Mouse (Mus musculus) kidney, adult 2 months (tissue): Measurements from ENCODE around the gene Lgalsl. TPM values are rescaled to one million over a fixed set of nuclear protein-coding genes. Genes with fewer than 3 reads are reported as not detected.
A peak's percentile ranks its signal among the peaks of the same experiment; 100 is the strongest.

Experiments used
- DNase-seq: peaks from one replicate; pipeline ENCODE4 v3.0.0; 2021
- H3K27ac ChIP-seq: fragments of 200-500 bp; 2 replicates; pipeline ENCODE4 v1.5.1; 2012; ENCODE audit warnings: low read depth, low read length, control low read depth, inconsistent platforms; ENCODE audit not compliant: insufficient read depth
- H3K27me3 ChIP-seq: fragments of 200-500 bp; replicated peaks from 2 replicates; pipeline ENCODE4 v1.6.1; 2012; ENCODE audit warnings: mild to moderate bottlenecking, moderate library complexity, low read length, inconsistent platforms; ENCODE audit not compliant: control insufficient read depth, insufficient read depth
- H3K36me3 ChIP-seq: fragments of 200-500 bp; 2 replicates; pipeline ENCODE4 v1.6.1; 2012; ENCODE audit warnings: mild to moderate bottlenecking, moderate library complexity, low read length, inconsistent platforms; ENCODE audit not compliant: control insufficient read depth, insufficient read depth
- H3K4me1 ChIP-seq: fragments of 200-500 bp; 2 replicates; pipeline ENCODE4 v1.6.1; 2011; ENCODE audit warnings: low read length; ENCODE audit not compliant: control insufficient read depth, insufficient read depth
- H3K4me3 ChIP-seq: fragments of 200-500 bp; 2 replicates; pipeline ENCODE4 v1.5.1; 2011; ENCODE audit warnings: mild to moderate bottlenecking, low read depth, low read length, control low read depth; ENCODE audit not compliant: insufficient read depth
- CTCF ChIP-seq: fragments of 200-500 bp; conservative IDR thresholded peaks from 2 replicates; pipeline ENCODE4 v1.5.1; 2011; ENCODE audit warnings: low read depth, mild to moderate bottlenecking, control low read depth, low read length, moderate library complexity, mixed read lengths; ENCODE audit not compliant: insufficient read depth, insufficient read length
- POLR2A ChIP-seq: fragments of 200-500 bp; IDR thresholded peaks from one replicate; pipeline ENCODE4 v1.6.1; 2011; ENCODE audit warnings: low read depth, low read length, control low read depth
- WGBS: fragments of 180-500 bp; shearing (Covaris S2); methylation state at CpG from one replicate; pipeline ENCODE4 v1.1.7; 2018; 5-methylcytosine and 5-hydroxymethylcytosine counted together
- polyA plus RNA-seq: library from polyadenylated mRNA; depleted of rRNA; stranded (reverse); fragments of >200 nt; gene quantifications from 2 replicates; pipeline ENCODE4 v1.2.3, GENCODE M21; 2012

The Lgalsl gene
- polyA plus RNA-seq, 1 experiment = 8.5 TPM

DNA sequence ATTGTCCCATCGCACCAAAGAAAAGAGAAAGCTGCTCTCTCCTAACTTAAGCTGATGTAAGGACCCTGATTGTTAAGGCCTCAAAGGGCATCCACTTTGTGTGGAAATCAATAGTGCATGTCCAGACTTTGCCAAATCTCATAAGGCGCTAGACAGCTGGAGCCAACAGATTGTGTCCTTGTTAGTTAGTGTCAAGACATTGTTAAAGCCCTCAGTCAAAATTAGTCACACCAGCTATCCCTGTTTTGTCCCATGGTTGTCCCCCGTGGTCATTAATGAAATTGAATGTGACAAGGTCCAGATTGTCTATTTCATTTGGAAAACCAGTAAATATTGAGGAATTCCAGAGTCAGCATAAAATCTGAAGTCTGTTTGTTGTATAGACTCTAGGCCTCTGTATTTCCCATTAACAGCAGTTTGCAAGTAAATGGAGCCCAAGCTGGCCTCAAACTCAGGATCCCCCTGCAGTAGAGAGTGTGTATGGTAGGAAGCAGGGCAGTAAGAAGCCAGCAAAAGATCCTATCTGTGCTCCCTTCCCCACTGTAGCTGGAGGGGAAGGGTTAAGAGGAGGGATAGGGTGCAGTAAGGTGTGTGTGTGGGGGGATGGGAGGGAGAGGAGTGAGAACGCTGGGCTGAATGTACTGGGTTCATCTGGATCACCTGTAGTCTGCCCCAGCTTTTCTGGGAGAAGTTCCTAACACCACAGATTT, 23.3 kb upstream of the Lgalsl start:
- DNase-seq = no peak
- H3K4me3 ChIP-seq = no peak overlapping the region
- peaks cover 9% of the 10 kb centered on the region for H3K4me1 ChIP-seq
- no peak overlapping the region for H3K27ac ChIP-seq
- H3K36me3 ChIP-seq = no peaks in the 10 kb centered on the region
- 77% methylated on average over 4 of the region's 4 CpGs for WGBS
- no peaks in the 10 kb centered on the region for H3K27me3 ChIP-seq
- no peak for TF ChIP-seq POLR2A
- no peak for TF ChIP-seq CTCF

DNA sequence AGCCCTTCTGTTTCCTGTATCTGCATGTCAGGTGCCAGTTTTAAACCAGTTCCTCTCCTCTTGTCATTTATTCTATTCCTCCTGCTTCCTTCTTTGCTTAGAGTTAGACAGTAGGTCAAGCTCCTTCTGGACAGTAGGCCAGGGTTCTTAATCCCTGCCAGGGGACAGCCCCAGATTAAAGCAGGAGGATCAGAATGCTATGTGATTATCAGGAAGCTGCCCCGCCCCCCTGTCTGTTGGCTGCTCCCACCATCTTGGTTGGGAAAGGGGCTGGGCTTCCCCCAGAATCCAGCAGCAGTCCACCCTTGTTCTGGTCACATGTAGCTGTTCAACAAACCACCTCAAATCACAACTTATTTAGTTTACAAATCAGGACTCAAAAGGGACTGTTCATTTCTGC, 19.3 kb upstream of the Lgalsl start:
- Histone ChIP-seq H3K27me3 (no peaks in the 10 kb centered on the region), H3K4me1 (no peaks in the 10 kb centered on the region), H3K4me3 (no peak overlapping the region), H3K36me3 (no peaks in the 10 kb centered on the region), H3K27ac (no peak overlapping the region)
- 100% methylated on average over 1 of the region's 1 CpGs for WGBS
- TF ChIP-seq CTCF = no peak
- no peak for TF ChIP-seq POLR2A
- DNase-seq = no peak

DNA sequence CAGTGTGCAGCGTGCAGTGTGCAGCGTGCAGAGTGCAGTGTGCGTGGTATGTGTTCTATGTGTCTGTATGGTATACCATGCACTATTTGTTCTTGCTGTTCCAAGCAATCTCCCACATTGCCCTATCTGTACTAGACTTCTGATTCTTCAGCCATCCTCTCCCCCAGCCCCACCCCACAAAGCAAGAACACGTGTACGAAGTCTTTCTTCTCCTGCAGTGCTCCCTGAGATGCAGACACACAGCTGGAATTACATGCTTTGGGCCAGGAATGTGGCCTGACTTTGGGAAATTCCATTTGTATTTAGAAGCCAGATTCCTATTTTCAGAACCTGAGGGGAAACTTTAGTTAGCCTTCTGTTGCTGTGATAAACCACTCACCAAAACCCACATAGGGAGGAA, 18.5 kb upstream of the Lgalsl start:
- Histone ChIP-seq H3K27ac (no peak overlapping the region), H3K4me1 (no peaks in the 10 kb centered on the region), H3K36me3 (no peaks in the 10 kb centered on the region), H3K27me3 (no peaks in the 10 kb centered on the region), H3K4me3 (no peak overlapping the region)
- 78% methylated on average over 5 of the region's 5 CpGs for WGBS
- TF ChIP-seq CTCF (no peak), POLR2A (no peak)
- no peak for DNase-seq

DNA sequence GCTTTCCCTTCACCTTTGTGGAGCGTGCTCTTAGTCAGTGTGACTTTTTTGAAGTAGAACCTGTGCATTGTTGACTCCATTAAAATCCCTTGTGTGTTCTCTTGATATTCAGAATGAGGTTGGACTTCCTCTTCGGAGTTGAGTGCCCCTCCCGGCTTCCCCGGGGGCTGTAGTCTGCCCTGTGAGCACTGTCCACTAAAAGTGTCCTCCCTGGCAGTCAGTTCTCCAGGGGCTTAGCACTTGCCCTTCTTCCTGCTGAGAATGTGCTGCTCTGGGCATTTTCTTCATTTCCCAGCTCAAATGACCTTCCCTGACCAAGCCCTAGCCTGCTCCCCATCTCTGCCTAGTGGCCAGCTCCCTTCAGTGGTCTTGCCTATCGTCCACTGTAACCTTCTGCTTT, 6.5 kb upstream of the Lgalsl start:
- H3K4me3 ChIP-seq = no peak overlapping the region
- H3K4me1 ChIP-seq = peaks cover 4% of the 10 kb centered on the region
- WGBS = 62% methylated on average over 5 of the region's 5 CpGs
- H3K36me3 ChIP-seq = no peaks in the 10 kb centered on the region
- DNase-seq = peak; percentile 59
- H3K27ac ChIP-seq = no peak overlapping the region
- TF ChIP-seq POLR2A (no peak), CTCF (no peak)
- H3K27me3 ChIP-seq = no peaks in the 10 kb centered on the region

DNA sequence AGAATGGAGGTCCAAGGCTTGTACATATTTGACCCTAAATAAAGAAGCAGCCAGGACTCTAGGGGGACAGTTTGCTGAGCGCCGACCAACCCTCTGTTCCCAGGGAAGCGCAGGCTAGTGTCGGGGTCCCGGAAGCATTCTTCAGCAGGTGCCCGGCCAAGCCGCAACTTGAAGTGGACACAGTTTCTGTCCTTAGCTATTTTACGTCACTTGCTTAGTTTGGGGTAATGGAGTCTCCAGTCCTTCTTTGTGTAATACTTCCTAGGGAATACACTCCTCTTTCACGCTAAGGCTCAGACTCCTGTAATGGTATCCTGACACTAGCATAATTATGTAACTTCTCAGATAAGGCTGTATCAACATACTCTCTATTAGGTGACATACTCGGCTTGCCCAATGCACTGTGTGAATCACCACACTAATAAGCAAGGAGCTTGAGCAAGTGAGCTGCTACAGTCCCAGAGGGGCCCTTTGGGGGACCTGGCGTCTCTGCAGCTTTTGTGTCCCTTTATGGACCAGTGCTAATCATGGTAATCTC, 813 bp upstream of the Lgalsl start:
- Histone ChIP-seq H3K36me3 (no peaks in the 10 kb centered on the region), H3K27me3 (no peaks in the 10 kb centered on the region), H3K4me1 (peaks cover 8% of the 10 kb centered on the region), H3K27ac (peak overlapping the region; percentile 49; the same call in 1 of the 2 replicates), H3K4me3 (peak overlapping the region; percentile 95)
- 30% methylated on average over 11 of the region's 11 CpGs for WGBS
- no peak for DNase-seq
- TF ChIP-seq POLR2A = no peak
- no peak for TF ChIP-seq CTCF

DNA sequence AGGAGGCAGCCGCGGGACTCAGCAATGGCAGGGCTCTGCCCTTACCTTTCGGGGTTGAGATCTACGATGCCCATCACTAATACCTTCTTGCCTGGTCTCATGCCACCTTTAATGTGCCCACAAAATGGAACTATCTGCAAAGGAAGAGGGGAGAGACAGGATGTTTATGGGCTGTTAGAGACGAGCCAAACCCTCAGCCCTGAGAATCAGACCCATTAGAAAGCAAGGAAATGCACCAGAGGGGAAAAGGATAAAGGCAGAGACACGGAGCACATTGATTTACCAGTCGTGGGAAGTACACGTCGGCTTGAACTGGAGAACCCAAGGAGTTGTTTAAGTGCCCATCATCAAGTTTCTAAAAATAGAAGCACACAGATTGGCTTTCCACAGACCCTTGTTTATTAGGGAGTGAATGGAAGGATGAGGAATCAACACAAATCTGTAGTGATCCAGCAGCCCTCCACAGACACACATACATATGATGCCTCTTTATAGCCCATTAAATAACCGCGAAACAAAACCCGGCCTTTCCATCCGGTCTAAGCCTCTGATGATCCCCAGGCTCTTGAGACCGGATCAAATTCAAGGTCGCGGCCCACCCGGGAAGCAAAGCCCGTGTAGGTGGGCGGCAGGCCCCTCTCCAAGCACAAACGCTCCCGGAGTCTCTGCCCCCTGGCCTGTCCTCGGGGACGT, 717 bp downstream of the Lgalsl start:
- TF ChIP-seq POLR2A = no peak
- no peak for TF ChIP-seq CTCF
- H3K36me3 ChIP-seq = no peaks in the 10 kb centered on the region
- peak overlapping the region; percentile 65 for H3K27ac ChIP-seq
- peaks cover 8% of the 10 kb centered on the region for H3K4me1 ChIP-seq
- peak overlapping the region; percentile 95 for H3K4me3 ChIP-seq
- DNase-seq = peak; percentile 21
- H3K27me3 ChIP-seq = no peaks in the 10 kb centered on the region
- 12% methylated on average over 23 of the region's 23 CpGs for WGBS

DNA sequence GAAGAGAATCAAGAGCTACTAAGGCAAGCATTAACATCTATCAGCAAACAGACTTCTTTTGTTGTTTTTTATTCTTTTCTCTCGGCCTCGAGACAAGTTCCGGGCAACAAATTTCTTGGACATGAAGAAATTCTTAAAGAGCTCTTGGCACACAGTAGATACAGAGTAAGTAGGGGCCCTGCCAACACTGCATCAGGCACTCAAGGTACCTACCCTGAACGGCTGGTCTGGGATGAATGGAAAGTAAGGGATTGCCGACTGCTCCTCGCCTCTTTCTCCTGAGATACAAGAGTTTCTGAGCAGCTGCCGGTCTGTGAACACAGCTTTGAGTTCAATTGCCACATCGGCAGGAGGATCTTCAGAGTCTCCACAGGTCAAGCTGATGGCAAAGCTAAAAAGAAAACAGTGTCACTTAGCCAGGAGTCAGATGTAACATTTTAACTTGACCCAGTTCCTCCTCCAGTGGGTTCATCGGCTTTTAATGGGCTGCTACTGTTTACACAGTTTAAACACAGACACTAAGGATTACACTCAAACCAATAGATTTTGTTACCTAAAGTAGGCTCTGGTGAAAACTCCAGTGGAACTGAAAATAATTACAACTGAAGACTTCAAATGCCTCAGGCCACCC, 1.7 kb downstream of the Lgalsl start:
- no peaks in the 10 kb centered on the region for H3K36me3 ChIP-seq

More for the DNA sequence above, 1.7 kb downstream of the Lgalsl start:
- TF ChIP-seq POLR2A (no peak), CTCF (no peak)
- Histone ChIP-seq H3K27ac (no peak overlapping the region), H3K4me3 (no peak overlapping the region), H3K27me3 (no peaks in the 10 kb centered on the region), H3K4me1 (peaks cover 8% of the 10 kb centered on the region)
- 42% methylated on average over 9 of the region's 9 CpGs for WGBS
- DNase-seq = peak; percentile 77
